Mouse (Mus musculus) erythroblast, adult 5-6 weeks (primary cell): ENCODE results near the gene Naif1. TPM values are rescaled to one million over a fixed set of nuclear protein-coding genes. Genes with fewer than 3 reads are reported as not detected.
A peak's percentile ranks its signal among the peaks of the same experiment; 100 is the strongest.
"Not testable (repeated sequence)": the region's sequence is repeated elsewhere in the genome, so short reads cannot be mapped to it uniquely, and the experiment has no call there.

Source experiments
- ATAC-seq: replicated peaks from 2 replicates; pipeline ENCODE4 v1.8.0; 2016; ENCODE audit warnings: moderate number of reproducible peaks, mild to moderate bottlenecking, moderate TSS enrichment, inconsistent platforms; ENCODE audit not compliant: poor library complexity, low FRiP score, severe bottlenecking
- total RNA-seq, 2 experiments: library from RNA; stranded (forward) in 1 of 2; stranded (reverse) in 1 of 2; fragments of 150-400 nt in 1 of 2; fragments of 200-764, 138-1000 nt in 1 of 2; gene quantifications; 2 replicates each; pipeline versions ENCODE4 v1.2.3 to v1.2.4; 2015 to 2017; ENCODE audit warnings: low replicate concordance in 2 of 2

Naif1 gene
- total RNA-seq, 2 experiments from 2014 or later: 0.77 to 2.1 TPM

GRCm38 (mm10) chr2:32452441-32452971 is 2.2 kb downstream of the Naif1 start:
- ATAC-seq: peak; percentile 1; the same call in 1 of the 2 replicates

GRCm38 (mm10) chr2:32453641-32454303 is 3.5 kb downstream of the Naif1 start:
- no peak for ATAC-seq

- ATAC-seq: no peak
These were observed 4.4 kb downstream of the Naif1 start for GRCm38 (mm10) chr2:32454633-32455032.

GRCm38 (mm10) chr2:32455101-32455500 is 4.8 kb downstream of the Naif1 start:
- ATAC-seq: no peak

- no peak for ATAC-seq
These were observed 8.0 kb downstream of the Naif1 start for GRCm38 (mm10) chr2:32458300-32458699.

GRCm38 (mm10) chr2:32459657-32460056 is 9.4 kb downstream of the Naif1 start:
- no peak for ATAC-seq

- ATAC-seq: no peak
These were observed 13.5 kb downstream of the Naif1 start for GRCm38 (mm10) chr2:32463773-32464172.

- no peak for ATAC-seq
These were observed 14.1 kb downstream of the Naif1 start for GRCm38 (mm10) chr2:32464212-32464891.

- ATAC-seq: peak; percentile 42; the same call in 1 of the 2 replicates
These were observed 20.9 kb downstream of the Naif1 start for GRCm38 (mm10) chr2:32471001-32471680.

GRCm38 (mm10) chr2:32471681-32472061 is 21.4 kb downstream of the Naif1 start:
- peak; percentile 70 for ATAC-seq

GRCm38 (mm10) chr2:32475361-32475760 is 25.1 kb downstream of the Naif1 start:
- ATAC-seq: not testable (repeated sequence)

GRCm38 (mm10) chr2:32482351-32482750 is 32.1 kb downstream of the Naif1 start:
- ATAC-seq: no peak

- ATAC-seq: no peak
These were observed 33.1 kb downstream of the Naif1 start for GRCm38 (mm10) chr2:32483179-32483875.

GRCm38 (mm10) chr2:32484933-32485332 is 34.7 kb downstream of the Naif1 start:
- no peak for ATAC-seq

GRCm38 (mm10) chr2:32485751-32486150 is 35.5 kb downstream of the Naif1 start:
- no peak for ATAC-seq

- ATAC-seq: peak; percentile 62
These were observed 35.9 kb downstream of the Naif1 start for GRCm38 (mm10) chr2:32486155-32486554.

- peak; percentile 87 for ATAC-seq
These were observed 36.9 kb downstream of the Naif1 start for GRCm38 (mm10) chr2:32487124-32487623.

- ATAC-seq: peak; percentile 66
These were observed 38.4 kb downstream of the Naif1 start for GRCm38 (mm10) chr2:32488679-32489078.

GRCm38 (mm10) chr2:32490730-32491129 is 40.5 kb downstream of the Naif1 start:
- not testable (repeated sequence) for ATAC-seq

GRCm38 (mm10) chr2:32492661-32493060 is 42.4 kb downstream of the Naif1 start:
- ATAC-seq: no peak
